Mouse (Mus musculus): ENCODE results near the gene Sdccag8. TPM values are rescaled to one million over a fixed set of nuclear protein-coding genes. Genes with fewer than 3 reads are reported as not detected.

The Sdccag8 gene
- polyA plus RNA-seq, 1 experiment from 2014 or later: 19.2 TPM

DNA sequence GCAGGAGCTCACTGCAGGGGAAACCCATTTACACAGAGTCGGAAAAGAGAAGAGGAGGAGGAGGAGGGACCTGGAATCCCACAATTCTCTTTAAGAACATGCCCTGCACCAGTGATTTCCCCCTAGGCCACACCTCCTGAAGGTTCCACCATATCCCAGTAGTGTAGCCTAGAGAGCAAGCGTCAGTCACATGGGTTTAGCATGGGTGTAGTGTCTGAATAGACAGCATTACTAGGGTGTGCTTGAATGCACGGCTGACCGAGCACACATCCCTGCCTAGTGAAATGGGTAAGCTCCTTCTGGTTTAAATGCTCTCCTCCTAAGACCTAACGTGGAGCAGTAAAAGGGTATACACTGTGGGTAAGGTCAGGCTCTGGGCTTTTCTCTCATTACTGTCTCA lies 148.4 kb downstream of the Sdccag8 start:
- 75% methylated on average over 5 of the region's 5 CpGs for WGBS
- H3K4me3 ChIP-seq (ENCODE audit: low read depth, low read length): no peak overlapping the region
- no peaks in the 10 kb centered on the region for H3K4me1 ChIP-seq (ENCODE audit: control insufficient read depth, insufficient read depth, low read length)
- no peak overlapping the region for H3K9ac ChIP-seq (ENCODE audit: low read length)
- no peak for DNase-seq (ENCODE audit: low spot score)
- no peaks in the 10 kb centered on the region for H3K27me3 ChIP-seq (ENCODE audit: control insufficient read depth, insufficient read depth, low read length)
- H3K9me3 ChIP-seq (ENCODE audit: control insufficient read depth, low read length): no peaks in the 10 kb centered on the region
- no peak for ATAC-seq (ENCODE audit: insufficient read depth, low FRiP score, low TSS enrichment)
- H3K4me2 ChIP-seq (ENCODE audit: low read depth): no peak overlapping the region
- no peaks in the 10 kb centered on the region for H3K36me3 ChIP-seq (ENCODE audit: control insufficient read depth, insufficient read depth, low read length)
- H3K27ac ChIP-seq (ENCODE audit: low read depth, low read length): no peak overlapping the region

GRCm38 (mm10) chr1:176967299-176967698 lies 152.8 kb downstream of the Sdccag8 start:
- DNase-seq (ENCODE audit: low spot score): no peak
- Histone ChIP-seq H3K9me3 (ENCODE audit: control insufficient read depth, low read length) (no peaks in the 10 kb centered on the region), H3K4me2 (ENCODE audit: low read depth) (no peak overlapping the region), H3K27ac (ENCODE audit: low read depth, low read length) (no peak overlapping the region), H3K27me3 (ENCODE audit: control insufficient read depth, insufficient read depth, low read length) (no peaks in the 10 kb centered on the region), H3K4me1 (ENCODE audit: control insufficient read depth, insufficient read depth, low read length) (no peaks in the 10 kb centered on the region), H3K4me3 (ENCODE audit: low read depth, low read length) (no peak overlapping the region), H3K36me3 (ENCODE audit: control insufficient read depth, insufficient read depth, low read length) (no peaks in the 10 kb centered on the region), H3K9ac (ENCODE audit: low read length) (no peak overlapping the region)
- no peak for ATAC-seq (ENCODE audit: insufficient read depth, low FRiP score, low TSS enrichment)
- WGBS: 74% methylated on average over 3 of the region's 3 CpGs

DNA sequence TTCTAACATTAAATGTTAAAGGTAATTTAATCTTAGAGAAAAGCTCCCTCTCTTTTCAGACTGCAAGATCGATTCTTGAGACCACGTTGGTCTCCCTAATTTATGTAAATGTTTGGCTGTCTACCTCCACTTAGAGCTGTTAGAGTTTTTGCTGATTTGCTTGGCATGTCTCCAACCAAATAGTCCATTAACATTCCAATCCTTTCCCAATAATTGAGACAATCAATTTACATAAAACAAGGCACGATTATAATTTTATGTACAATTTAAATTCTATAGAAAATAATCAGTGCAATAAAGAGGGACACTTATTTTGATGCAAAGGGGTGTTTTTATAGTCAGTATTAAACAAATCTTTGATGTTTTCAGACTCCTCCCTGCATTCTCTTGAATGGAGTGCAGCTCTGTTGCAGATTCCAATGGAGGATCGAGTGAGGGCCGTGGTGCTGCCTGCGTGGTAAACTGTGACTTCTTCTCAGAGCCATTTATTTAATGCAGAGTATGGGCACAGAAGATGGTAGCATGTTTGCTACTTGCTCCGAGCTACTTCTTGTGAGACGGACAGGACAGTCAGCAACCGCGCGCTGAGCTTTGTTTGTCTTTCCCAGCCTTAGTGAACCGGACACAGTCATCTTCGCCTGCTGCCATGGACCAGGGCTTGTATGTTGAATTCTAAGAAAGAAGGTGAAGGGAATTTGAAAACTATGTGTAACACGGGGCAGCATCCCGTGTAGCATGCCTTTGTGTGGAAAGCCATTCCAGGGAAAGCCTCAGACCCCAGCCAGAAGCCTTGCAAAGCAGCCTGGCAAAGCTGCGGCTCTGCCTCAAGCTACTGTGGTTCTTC lies 156.4 kb downstream of the Sdccag8 start:
- DNase-seq (ENCODE audit: low spot score): no peak
- Histone ChIP-seq H3K4me2 (ENCODE audit: low read depth) (no peak overlapping the region), H3K9me3 (ENCODE audit: control insufficient read depth, low read length) (no peaks in the 10 kb centered on the region), H3K4me3 (ENCODE audit: low read depth, low read length) (no peak overlapping the region), H3K36me3 (ENCODE audit: control insufficient read depth, insufficient read depth, low read length) (no peaks in the 10 kb centered on the region), H3K27ac (ENCODE audit: low read depth, low read length) (no peak overlapping the region), H3K4me1 (ENCODE audit: control insufficient read depth, insufficient read depth, low read length) (no peaks in the 10 kb centered on the region), H3K9ac (ENCODE audit: low read length) (no peak overlapping the region), H3K27me3 (ENCODE audit: control insufficient read depth, insufficient read depth, low read length) (no peaks in the 10 kb centered on the region)
- no peak for ATAC-seq (ENCODE audit: insufficient read depth, low FRiP score, low TSS enrichment)
- 78% methylated on average over 16 of the region's 16 CpGs for WGBS

GRCm38 (mm10) chr1:176971479-176971797 lies 157.0 kb downstream of the Sdccag8 start:
- Histone ChIP-seq H3K4me1 (ENCODE audit: control insufficient read depth, insufficient read depth, low read length) (no peaks in the 10 kb centered on the region), H3K9me3 (ENCODE audit: control insufficient read depth, low read length) (no peaks in the 10 kb centered on the region), H3K27ac (ENCODE audit: low read depth, low read length) (no peak overlapping the region), H3K36me3 (ENCODE audit: control insufficient read depth, insufficient read depth, low read length) (no peaks in the 10 kb centered on the region), H3K9ac (ENCODE audit: low read length) (no peak overlapping the region), H3K4me3 (ENCODE audit: low read depth, low read length) (no peak overlapping the region), H3K4me2 (ENCODE audit: low read depth) (no peak overlapping the region), H3K27me3 (ENCODE audit: control insufficient read depth, insufficient read depth, low read length) (no peaks in the 10 kb centered on the region)
- no peak for DNase-seq (ENCODE audit: low spot score)
- ATAC-seq (ENCODE audit: insufficient read depth, low FRiP score, low TSS enrichment): no peak
- 89% methylated on average over 4 of the region's 4 CpGs for WGBS

- DNase-seq (ENCODE audit: low spot score) (no peak), ATAC-seq (ENCODE audit: insufficient read depth, low FRiP score, low TSS enrichment) (no peak)
- H3K36me3 ChIP-seq (ENCODE audit: control insufficient read depth, insufficient read depth, low read length): no peaks in the 10 kb centered on the region
- no peak overlapping the region for H3K4me3 ChIP-seq (ENCODE audit: low read depth, low read length)
- H3K4me1 ChIP-seq (ENCODE audit: control insufficient read depth, insufficient read depth, low read length): no peaks in the 10 kb centered on the region
- H3K9me3 ChIP-seq (ENCODE audit: control insufficient read depth, low read length): no peaks in the 10 kb centered on the region
- no peak overlapping the region for H3K27ac ChIP-seq (ENCODE audit: low read depth, low read length)
- H3K9ac ChIP-seq (ENCODE audit: low read length): no peak overlapping the region
- WGBS: 88% methylated on average over 6 of the region's 6 CpGs
- H3K27me3 ChIP-seq (ENCODE audit: control insufficient read depth, insufficient read depth, low read length): no peaks in the 10 kb centered on the region
- H3K4me2 ChIP-seq (ENCODE audit: low read depth): no peak overlapping the region
Observed at GRCm38 (mm10) chr1:176973356-176974088, 159.1 kb downstream of the Sdccag8 start.

- Histone ChIP-seq H3K9ac (ENCODE audit: low read length) (no peak overlapping the region), H3K4me3 (ENCODE audit: low read depth, low read length) (no peak overlapping the region), H3K9me3 (ENCODE audit: control insufficient read depth, low read length) (no peaks in the 10 kb centered on the region), H3K4me2 (ENCODE audit: low read depth) (no peak overlapping the region), H3K27ac (ENCODE audit: low read depth, low read length) (no peak overlapping the region), H3K36me3 (ENCODE audit: control insufficient read depth, insufficient read depth, low read length) (no peaks in the 10 kb centered on the region), H3K27me3 (ENCODE audit: control insufficient read depth, insufficient read depth, low read length) (no peaks in the 10 kb centered on the region), H3K4me1 (ENCODE audit: control insufficient read depth, insufficient read depth, low read length) (no peaks in the 10 kb centered on the region)
- DNase-seq (ENCODE audit: low spot score) (no peak), ATAC-seq (ENCODE audit: insufficient read depth, low FRiP score, low TSS enrichment) (no peak)
Observed at GRCm38 (mm10) chr1:176979235-176979634, 164.8 kb downstream of the Sdccag8 start.

DNA sequence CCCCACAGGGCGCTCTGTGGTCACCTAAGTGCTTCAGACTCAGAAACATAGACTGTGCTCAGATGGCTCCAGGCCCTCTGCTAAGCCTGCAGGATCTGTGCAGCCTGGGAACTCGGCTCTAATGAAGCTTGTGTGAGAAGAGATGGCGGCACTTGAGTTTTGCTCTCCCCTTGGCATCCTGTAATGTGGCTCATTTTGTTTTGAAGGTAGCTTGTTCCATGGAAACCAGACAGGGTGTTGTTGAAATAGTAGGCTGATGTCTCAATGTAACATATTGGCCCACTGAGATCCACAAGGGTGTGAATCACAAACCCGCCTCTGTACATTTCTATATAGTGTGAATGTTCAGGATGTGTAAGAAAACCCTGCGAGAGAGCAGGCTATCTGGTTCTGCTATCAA lies 165.7 kb downstream of the Sdccag8 start:
- no peaks in the 10 kb centered on the region for H3K27me3 ChIP-seq (ENCODE audit: control insufficient read depth, insufficient read depth, low read length)
- 86% methylated on average over 5 of the region's 5 CpGs for WGBS
- H3K9me3 ChIP-seq (ENCODE audit: control insufficient read depth, low read length): no peaks in the 10 kb centered on the region
- H3K27ac ChIP-seq (ENCODE audit: low read depth, low read length): no peak overlapping the region
- ATAC-seq (ENCODE audit: insufficient read depth, low FRiP score, low TSS enrichment) (no peak), DNase-seq (ENCODE audit: low spot score) (no peak)
- H3K4me1 ChIP-seq (ENCODE audit: control insufficient read depth, insufficient read depth, low read length): peaks cover 1% of the 10 kb centered on the region; the same call in 1 of the 2 replicates
- no peak overlapping the region for H3K9ac ChIP-seq (ENCODE audit: low read length)
- H3K4me2 ChIP-seq (ENCODE audit: low read depth): no peak overlapping the region
- no peak overlapping the region for H3K4me3 ChIP-seq (ENCODE audit: low read depth, low read length)
- no peaks in the 10 kb centered on the region for H3K36me3 ChIP-seq (ENCODE audit: control insufficient read depth, insufficient read depth, low read length)

DNA sequence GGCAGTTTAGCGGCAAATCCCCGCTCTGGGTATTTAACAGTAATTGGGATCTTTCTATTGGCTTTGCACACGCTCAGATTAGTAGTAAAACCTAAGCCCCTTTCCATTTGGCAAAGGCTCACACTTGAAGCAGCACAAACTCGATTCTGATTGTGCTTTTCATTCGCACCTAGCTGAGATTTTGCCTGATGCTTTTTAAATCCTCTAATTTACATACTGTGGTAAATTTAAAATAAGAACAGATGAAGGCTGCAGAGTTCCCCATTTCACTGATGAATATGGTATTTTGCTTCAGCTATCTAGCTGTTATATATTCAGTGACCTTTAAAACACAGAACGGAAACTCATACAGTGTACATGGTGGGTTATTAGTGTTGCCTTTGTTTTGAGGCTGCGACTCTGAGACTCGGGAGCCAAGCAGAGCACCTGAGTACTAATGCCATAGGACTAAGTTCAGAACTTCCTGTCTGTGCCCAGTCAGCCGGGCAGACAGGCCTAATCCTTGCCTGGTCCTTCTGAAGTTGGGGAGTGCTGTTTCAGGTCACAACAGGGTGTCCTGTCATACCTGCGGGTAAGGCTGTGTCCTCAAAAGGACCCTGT lies 166.4 kb downstream of the Sdccag8 start:
- H3K4me1 ChIP-seq (ENCODE audit: control insufficient read depth, insufficient read depth, low read length): peaks cover 8% of the 10 kb centered on the region; the same call in 1 of the 2 replicates
- no peaks in the 10 kb centered on the region for H3K27me3 ChIP-seq (ENCODE audit: control insufficient read depth, insufficient read depth, low read length)
- no peak for DNase-seq (ENCODE audit: low spot score)
- H3K9ac ChIP-seq (ENCODE audit: low read length): no peak overlapping the region
- H3K4me3 ChIP-seq (ENCODE audit: low read depth, low read length): no peak overlapping the region
- no peaks in the 10 kb centered on the region for H3K36me3 ChIP-seq (ENCODE audit: control insufficient read depth, insufficient read depth, low read length)
- no peak overlapping the region for H3K27ac ChIP-seq (ENCODE audit: low read depth, low read length)
- H3K4me2 ChIP-seq (ENCODE audit: low read depth): no peak overlapping the region
- no peak for ATAC-seq (ENCODE audit: insufficient read depth, low FRiP score, low TSS enrichment)
- 89% methylated on average over 10 of the region's 10 CpGs for WGBS
- no peaks in the 10 kb centered on the region for H3K9me3 ChIP-seq (ENCODE audit: control insufficient read depth, low read length)

All from neural tube, embryonic 11.5 days (tissue).